Mouse (Mus musculus): ENCODE data around the gene Mesp2. TPM values are rescaled to one million over a fixed set of nuclear protein-coding genes. Genes with fewer than 3 reads are reported as not detected.

Gene Mesp2
- polyA plus RNA-seq, 1 experiment from 2014 or later = 1.1 TPM

DNA sequence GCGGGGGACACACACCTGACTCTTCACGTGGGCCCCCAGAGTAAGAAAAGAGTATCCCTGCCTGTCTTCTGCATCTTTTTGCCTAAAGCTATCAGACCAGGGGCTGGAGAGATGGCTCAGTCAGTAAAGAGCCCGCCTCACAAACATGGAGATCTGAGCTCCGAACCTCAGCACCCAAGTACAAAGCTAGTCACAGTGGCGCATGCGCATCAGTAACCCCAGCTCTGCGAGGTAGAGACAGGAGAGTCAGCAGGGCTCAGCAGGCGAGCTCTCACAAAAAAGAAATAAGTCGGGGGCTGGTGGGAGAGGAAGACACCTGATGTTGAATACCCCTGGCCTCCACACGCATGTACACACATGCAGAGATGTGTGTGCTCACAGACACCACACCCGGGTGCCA, 9.5 kb downstream of the Mesp2 start:
- H3K9ac ChIP-seq (ENCODE audit: low read length) = no peak overlapping the region
- WGBS = 49% methylated on average over 11 of the region's 11 CpGs
- H3K9me3 ChIP-seq (ENCODE audit: control insufficient read depth, low read length) = peaks cover 4% of the 10 kb centered on the region; the same call in 1 of the 2 replicates
- H3K27me3 ChIP-seq (replicated peaks; ENCODE audit: control insufficient read depth, insufficient read depth, low read length) = 0 out of 2 replicates have a peak, but pooled peaks cover 4% of the 10 kb centered on the region
- no peak overlapping the region for H3K4me2 ChIP-seq (ENCODE audit: low read length)
- no peak overlapping the region for H3K4me3 ChIP-seq (ENCODE audit: low read depth, low read length)
- H3K4me1 ChIP-seq (replicated peaks; ENCODE audit: control insufficient read depth, insufficient read depth, low read length) = 0 out of 2 replicates have a peak, but pooled peaks cover 3% of the 10 kb centered on the region
- H3K27ac ChIP-seq (ENCODE audit: low read depth) = peak overlapping the region; percentile 36; the same call in 1 of the 2 replicates
- DNase-seq (ENCODE audit: low spot score) (no peak), ATAC-seq (replicated peaks; ENCODE audit: low FRiP score, low TSS enrichment, low read depth) (no peak)
- 0 out of 2 replicates have a peak, but pooled peaks cover 3% of the 10 kb centered on the region for H3K36me3 ChIP-seq (ENCODE audit: control insufficient read depth, insufficient read depth, low read length)

GRCm38 (mm10) chr7:79822092-79822695, 11.7 kb downstream of the Mesp2 start:
- H3K27ac ChIP-seq (ENCODE audit: low read depth) = no peak overlapping the region
- no peak overlapping the region for H3K9ac ChIP-seq (ENCODE audit: low read length)
- WGBS = 84% methylated on average over 12 of the region's 12 CpGs
- ATAC-seq (replicated peaks; ENCODE audit: low FRiP score, low TSS enrichment, low read depth) (no peak), DNase-seq (ENCODE audit: low spot score) (no peak)
- no peak overlapping the region for H3K4me3 ChIP-seq (ENCODE audit: low read depth, low read length)
- H3K36me3 ChIP-seq (ENCODE audit: control insufficient read depth, insufficient read depth, low read length) = 0 out of 2 replicates have a peak, but pooled peaks cover 3% of the 10 kb centered on the region
- 0 out of 2 replicates have a peak, but pooled peaks cover 3% of the 10 kb centered on the region for H3K27me3 ChIP-seq (replicated peaks; ENCODE audit: control insufficient read depth, insufficient read depth, low read length)
- peaks cover 4% of the 10 kb centered on the region; the same call in 1 of the 2 replicates for H3K9me3 ChIP-seq (ENCODE audit: control insufficient read depth, low read length)
- no peak overlapping the region for H3K4me2 ChIP-seq (ENCODE audit: low read length)
- H3K4me1 ChIP-seq (replicated peaks; ENCODE audit: control insufficient read depth, insufficient read depth, low read length) = 0 out of 2 replicates have a peak, but pooled peaks cover 3% of the 10 kb centered on the region

- Histone ChIP-seq H3K27ac (ENCODE audit: low read depth) (no peak overlapping the region), H3K4me3 (ENCODE audit: low read depth, low read length) (no peak overlapping the region), H3K27me3 (replicated peaks; ENCODE audit: control insufficient read depth, insufficient read depth, low read length) (no peaks in the 10 kb centered on the region), H3K4me2 (ENCODE audit: low read length) (no peak overlapping the region), H3K9me3 (ENCODE audit: control insufficient read depth, low read length) (peaks cover 4% of the 10 kb centered on the region; the same call in 1 of the 2 replicates), H3K4me1 (replicated peaks; ENCODE audit: control insufficient read depth, insufficient read depth, low read length) (peaks cover 5% of the 10 kb centered on the region; the same call in 1 of the 2 replicates), H3K36me3 (ENCODE audit: control insufficient read depth, insufficient read depth, low read length) (0 out of 2 replicates have a peak, but pooled peaks cover 3% of the 10 kb centered on the region), H3K9ac (ENCODE audit: low read length) (no peak overlapping the region)
- no peak for ATAC-seq (replicated peaks; ENCODE audit: low FRiP score, low TSS enrichment, low read depth)
- WGBS = 75% methylated on average over 3 of the region's 3 CpGs
- DNase-seq (ENCODE audit: low spot score) = no peak
These were observed 17.8 kb downstream of the Mesp2 start for GRCm38 (mm10) chr7:79828341-79828740.

- Histone ChIP-seq H3K9me3 (ENCODE audit: control insufficient read depth, low read length) (no peaks in the 10 kb centered on the region), H3K36me3 (ENCODE audit: control insufficient read depth, insufficient read depth, low read length) (no peaks in the 10 kb centered on the region), H3K9ac (ENCODE audit: low read length) (no peak overlapping the region), H3K4me3 (ENCODE audit: low read depth, low read length) (no peak overlapping the region), H3K27ac (ENCODE audit: low read depth) (no peak overlapping the region), H3K4me2 (ENCODE audit: low read length) (no peak overlapping the region), H3K4me1 (replicated peaks; ENCODE audit: control insufficient read depth, insufficient read depth, low read length) (peaks cover 5% of the 10 kb centered on the region; the same call in 1 of the 2 replicates), H3K27me3 (replicated peaks; ENCODE audit: control insufficient read depth, insufficient read depth, low read length) (no peaks in the 10 kb centered on the region)
- DNase-seq (ENCODE audit: low spot score) (no peak), ATAC-seq (replicated peaks; ENCODE audit: low FRiP score, low TSS enrichment, low read depth) (no peak)
- 35% methylated on average over 6 of the region's 6 CpGs for WGBS
These were observed 20.6 kb downstream of the Mesp2 start for GRCm38 (mm10) chr7:79831145-79831544.

DNA sequence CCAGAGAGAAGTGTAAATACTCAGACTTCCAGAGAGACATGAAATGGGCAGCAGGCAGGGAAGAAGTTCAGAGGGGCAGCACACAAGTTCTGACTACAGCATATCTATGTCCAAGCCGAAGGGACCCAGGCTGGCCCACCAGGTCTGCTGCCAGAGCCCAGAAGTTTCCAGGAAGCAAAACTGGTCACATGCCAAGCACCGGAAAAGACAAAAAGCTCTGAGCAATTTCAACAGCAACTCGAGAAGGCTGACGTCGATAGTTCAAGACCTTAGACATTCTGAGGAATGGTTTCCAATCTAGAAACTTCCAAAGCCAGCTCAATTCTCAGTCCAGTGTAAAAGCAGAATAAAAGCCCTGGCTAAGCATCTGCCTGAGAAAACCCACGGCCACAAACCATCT, 21.1 kb downstream of the Mesp2 start:
- Histone ChIP-seq H3K9me3 (ENCODE audit: control insufficient read depth, low read length) (no peaks in the 10 kb centered on the region), H3K27ac (ENCODE audit: low read depth) (no peak overlapping the region), H3K9ac (ENCODE audit: low read length) (no peak overlapping the region), H3K4me2 (ENCODE audit: low read length) (no peak overlapping the region), H3K27me3 (replicated peaks; ENCODE audit: control insufficient read depth, insufficient read depth, low read length) (no peaks in the 10 kb centered on the region), H3K36me3 (ENCODE audit: control insufficient read depth, insufficient read depth, low read length) (no peaks in the 10 kb centered on the region), H3K4me1 (replicated peaks; ENCODE audit: control insufficient read depth, insufficient read depth, low read length) (peaks cover 5% of the 10 kb centered on the region; the same call in 1 of the 2 replicates), H3K4me3 (ENCODE audit: low read depth, low read length) (no peak overlapping the region)
- 58% methylated on average over 6 of the region's 6 CpGs for WGBS
- ATAC-seq (replicated peaks; ENCODE audit: low FRiP score, low TSS enrichment, low read depth) (no peak), DNase-seq (ENCODE audit: low spot score) (no peak)

- DNase-seq (ENCODE audit: low spot score) (no peak), ATAC-seq (replicated peaks; ENCODE audit: low FRiP score, low TSS enrichment, low read depth) (no peak)
- Histone ChIP-seq H3K4me2 (ENCODE audit: low read length) (no peak overlapping the region), H3K27ac (ENCODE audit: low read depth) (no peak overlapping the region), H3K36me3 (ENCODE audit: control insufficient read depth, insufficient read depth, low read length) (0 out of 2 replicates have a peak, but pooled peaks cover 5% of the 10 kb centered on the region), H3K4me1 (replicated peaks; ENCODE audit: control insufficient read depth, insufficient read depth, low read length) (peaks cover 5% of the 10 kb centered on the region; the same call in 1 of the 2 replicates), H3K27me3 (replicated peaks; ENCODE audit: control insufficient read depth, insufficient read depth, low read length) (no peaks in the 10 kb centered on the region), H3K4me3 (ENCODE audit: low read depth, low read length) (no peak overlapping the region), H3K9me3 (ENCODE audit: control insufficient read depth, low read length) (no peaks in the 10 kb centered on the region), H3K9ac (ENCODE audit: low read length) (no peak overlapping the region)
These were observed 22.5 kb downstream of the Mesp2 start for GRCm38 (mm10) chr7:79832980-79833379.

DNA sequence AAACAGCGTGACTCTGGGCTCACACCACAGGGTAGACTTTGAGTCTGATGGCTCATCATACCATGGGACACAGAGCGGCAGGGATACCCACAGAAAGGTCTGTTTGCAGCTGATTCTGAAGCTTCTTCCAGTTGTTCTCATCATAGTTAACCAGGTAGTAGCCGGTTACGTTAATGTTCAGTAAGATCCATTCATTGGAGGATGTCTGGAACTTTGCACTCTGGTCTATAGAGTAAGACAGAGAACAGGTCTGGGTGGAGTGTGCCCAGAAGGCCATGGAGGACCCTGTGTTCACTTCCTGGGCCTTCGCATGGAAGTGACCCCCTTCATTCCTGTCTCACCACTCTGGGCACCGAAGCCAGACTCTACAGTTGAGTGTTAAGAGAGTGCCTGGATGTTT, 24.7 kb downstream of the Mesp2 start:
- no peak overlapping the region for H3K27ac ChIP-seq (ENCODE audit: low read depth)
- no peaks in the 10 kb centered on the region for H3K9me3 ChIP-seq (ENCODE audit: control insufficient read depth, low read length)
- H3K36me3 ChIP-seq (ENCODE audit: control insufficient read depth, insufficient read depth, low read length) = 0 out of 2 replicates have a peak, but pooled peaks cover 9% of the 10 kb centered on the region
- ATAC-seq (replicated peaks; ENCODE audit: low FRiP score, low TSS enrichment, low read depth) (no peak), DNase-seq (ENCODE audit: low spot score) (no peak)
- H3K4me2 ChIP-seq (ENCODE audit: low read length) = no peak overlapping the region
- H3K27me3 ChIP-seq (replicated peaks; ENCODE audit: control insufficient read depth, insufficient read depth, low read length) = no peaks in the 10 kb centered on the region
- WGBS = 96% methylated on average over 6 of the region's 6 CpGs
- no peak overlapping the region for H3K9ac ChIP-seq (ENCODE audit: low read length)
- no peak overlapping the region for H3K4me3 ChIP-seq (ENCODE audit: low read depth, low read length)
- peaks cover 5% of the 10 kb centered on the region; the same call in 1 of the 2 replicates for H3K4me1 ChIP-seq (replicated peaks; ENCODE audit: control insufficient read depth, insufficient read depth, low read length)

GRCm38 (mm10) chr7:79837247-79837646, 26.7 kb downstream of the Mesp2 start:
- Histone ChIP-seq H3K9me3 (ENCODE audit: control insufficient read depth, low read length) (no peaks in the 10 kb centered on the region), H3K9ac (ENCODE audit: low read length) (no peak overlapping the region), H3K4me1 (replicated peaks; ENCODE audit: control insufficient read depth, insufficient read depth, low read length) (no peaks in the 10 kb centered on the region), H3K27ac (ENCODE audit: low read depth) (no peak overlapping the region), H3K4me2 (ENCODE audit: low read length) (no peak overlapping the region), H3K27me3 (replicated peaks; ENCODE audit: control insufficient read depth, insufficient read depth, low read length) (no peaks in the 10 kb centered on the region), H3K36me3 (ENCODE audit: control insufficient read depth, insufficient read depth, low read length) (0 out of 2 replicates have a peak, but pooled peaks cover 20% of the 10 kb centered on the region), H3K4me3 (ENCODE audit: low read depth, low read length) (no peak overlapping the region)
- no peak for ATAC-seq (replicated peaks; ENCODE audit: low FRiP score, low TSS enrichment, low read depth)
- WGBS = 70% methylated on average over 2 of the region's 2 CpGs
- DNase-seq (ENCODE audit: low spot score) = no peak

DNA sequence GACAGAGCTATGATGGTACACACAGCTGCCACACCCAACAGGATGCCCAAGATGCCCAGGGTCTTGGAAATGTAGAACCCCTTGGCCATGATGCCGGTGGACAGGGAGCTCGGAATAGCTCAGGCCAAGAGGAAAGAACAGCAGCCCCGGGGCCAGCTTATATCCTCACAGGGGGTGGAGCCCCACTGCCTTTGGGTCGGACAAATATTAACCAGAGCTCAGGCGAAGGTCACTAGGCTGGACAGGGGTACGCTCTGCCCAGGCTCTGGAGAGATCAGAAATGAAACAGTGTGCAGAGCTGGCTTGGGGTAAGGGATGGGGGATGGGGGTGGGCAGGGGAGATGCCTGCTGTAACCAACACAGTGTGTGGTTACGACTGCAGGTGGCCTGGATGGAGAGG, 31.6 kb downstream of the Mesp2 start:
- ATAC-seq (replicated peaks; ENCODE audit: low FRiP score, low TSS enrichment, low read depth) (peak; percentile 59), DNase-seq (ENCODE audit: low spot score) (no peak)
- Histone ChIP-seq H3K4me2 (ENCODE audit: low read length) (peak overlapping the region; percentile 28), H3K27ac (ENCODE audit: low read depth) (no peak overlapping the region), H3K27me3 (replicated peaks; ENCODE audit: control insufficient read depth, insufficient read depth, low read length) (no peaks in the 10 kb centered on the region), H3K4me3 (ENCODE audit: low read depth, low read length) (no peak overlapping the region), H3K9ac (ENCODE audit: low read length) (no peak overlapping the region), H3K4me1 (replicated peaks; ENCODE audit: control insufficient read depth, insufficient read depth, low read length) (peaks cover 7% of the 10 kb centered on the region; the same call in 1 of the 2 replicates), H3K36me3 (ENCODE audit: control insufficient read depth, insufficient read depth, low read length) (0 out of 2 replicates have a peak, but pooled peaks cover 20% of the 10 kb centered on the region), H3K9me3 (ENCODE audit: control insufficient read depth, low read length) (no peaks in the 10 kb centered on the region)
- WGBS = 36% methylated on average over 7 of the region's 7 CpGs
